Mouse (Mus musculus) neural tube, embryonic 15.5 days (tissue): ENCODE measurements around the gene Zkscan1. TPM values are rescaled to one million over a fixed set of nuclear protein-coding genes. Genes with fewer than 3 reads are reported as not detected.
A peak's percentile ranks its signal among the peaks of the same experiment; 100 is the strongest.

ENCODE experiments used
- ATAC-seq: fragments of 200-750 bp; cut with Nextera tagmentation; 2 replicates; pipeline ENCODE4 v1.8.0; 2017; ENCODE audit warnings: mild to moderate bottlenecking, moderate TSS enrichment, moderate library complexity; ENCODE audit not compliant: low FRiP score
- H3K27ac ChIP-seq: fragments of 300-500 bp; sonication (generic); replicated peaks from 2 replicates; pipeline ENCODE4 v1.5.1; 2015; ENCODE audit warnings: mild to moderate bottlenecking, inconsistent platforms
- H3K27me3 ChIP-seq: fragments of 300-500 bp; sonication (generic); replicated peaks from 2 replicates; pipeline ENCODE4 v1.6.1; 2015; ENCODE audit warnings: inconsistent platforms
- H3K36me3 ChIP-seq: fragments of 300-500 bp; sonication (generic); 2 replicates; pipeline ENCODE4 v1.6.1; 2015; ENCODE audit warnings: inconsistent platforms
- H3K4me1 ChIP-seq: fragments of 300-500 bp; sonication (generic); 2 replicates; pipeline ENCODE4 v1.6.1; 2015; ENCODE audit warnings: inconsistent platforms
- H3K4me2 ChIP-seq: fragments of 300-500 bp; sonication (generic); 2 replicates; pipeline ENCODE4 v1.6.1; 2015; ENCODE audit warnings: inconsistent platforms, mild to moderate bottlenecking, moderate library complexity
- H3K4me3 ChIP-seq: fragments of 300-500 bp; sonication (generic); replicated peaks from 2 replicates; pipeline ENCODE4 v1.5.1; 2015; ENCODE audit warnings: mild to moderate bottlenecking, inconsistent platforms
- H3K9ac ChIP-seq: fragments of 300-500 bp; sonication (generic); replicated peaks from 2 replicates; pipeline ENCODE4 v1.6.1; 2015; ENCODE audit warnings: mild to moderate bottlenecking, inconsistent platforms
- H3K9me3 ChIP-seq: fragments of 300-500 bp; sonication (generic); replicated peaks from 2 replicates; pipeline ENCODE4 v1.6.1; 2016; ENCODE audit warnings: inconsistent platforms
- WGBS: fragments of 180-500 bp; shearing (Covaris S2); methylation state at CpG from one replicate; pipeline ENCODE4 v1.1.7; 2015; ENCODE audit warnings: mixed read lengths; 5-methylcytosine and 5-hydroxymethylcytosine counted together
- polyA plus RNA-seq: library from polyadenylated mRNA; unstranded; fragments of >200 nt; fragmentation: Nextera tagmentation; extraction: Ambion mirVana; gene quantifications from 2 replicates; pipeline ENCODE4 v1.2.1, GENCODE M21; 2015

The Zkscan1 gene
- polyA plus RNA-seq, 1 experiment from 2014 or later: 18.2 TPM

DNA sequence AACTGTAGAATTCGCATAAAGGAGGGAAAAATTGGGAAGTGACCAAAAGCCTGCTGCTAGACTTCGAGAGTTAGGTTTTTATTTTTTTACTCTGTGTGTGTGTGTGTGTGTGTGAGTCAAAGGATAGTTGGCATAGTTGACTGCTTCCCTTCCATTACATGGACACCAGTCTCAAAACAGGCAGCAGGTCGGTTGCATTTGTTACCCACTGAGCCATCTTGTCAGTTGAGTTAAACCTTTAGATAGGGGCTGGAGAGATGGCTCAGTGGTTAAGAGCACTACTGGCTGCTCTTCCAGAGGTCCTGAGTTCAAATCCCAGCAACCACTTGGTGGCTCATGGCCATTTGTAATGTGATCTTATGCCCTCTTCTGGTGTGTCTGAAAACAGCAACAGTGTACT, 33.2 kb downstream of the Zkscan1 start:
- no peaks in the 10 kb centered on the region for H3K9me3 ChIP-seq
- H3K9ac ChIP-seq: peak overlapping the region; percentile 83
- ATAC-seq: no peak
- peaks cover 23% of the 10 kb centered on the region for H3K4me1 ChIP-seq
- H3K4me2 ChIP-seq: peak overlapping the region; percentile 76
- peak overlapping the region; percentile 97 for H3K27ac ChIP-seq
- 78% methylated on average over 3 of the region's 3 CpGs for WGBS
- H3K27me3 ChIP-seq: no peaks in the 10 kb centered on the region
- peaks cover 20% of the 10 kb centered on the region for H3K36me3 ChIP-seq
- H3K4me3 ChIP-seq: peak overlapping the region; percentile 72

DNA sequence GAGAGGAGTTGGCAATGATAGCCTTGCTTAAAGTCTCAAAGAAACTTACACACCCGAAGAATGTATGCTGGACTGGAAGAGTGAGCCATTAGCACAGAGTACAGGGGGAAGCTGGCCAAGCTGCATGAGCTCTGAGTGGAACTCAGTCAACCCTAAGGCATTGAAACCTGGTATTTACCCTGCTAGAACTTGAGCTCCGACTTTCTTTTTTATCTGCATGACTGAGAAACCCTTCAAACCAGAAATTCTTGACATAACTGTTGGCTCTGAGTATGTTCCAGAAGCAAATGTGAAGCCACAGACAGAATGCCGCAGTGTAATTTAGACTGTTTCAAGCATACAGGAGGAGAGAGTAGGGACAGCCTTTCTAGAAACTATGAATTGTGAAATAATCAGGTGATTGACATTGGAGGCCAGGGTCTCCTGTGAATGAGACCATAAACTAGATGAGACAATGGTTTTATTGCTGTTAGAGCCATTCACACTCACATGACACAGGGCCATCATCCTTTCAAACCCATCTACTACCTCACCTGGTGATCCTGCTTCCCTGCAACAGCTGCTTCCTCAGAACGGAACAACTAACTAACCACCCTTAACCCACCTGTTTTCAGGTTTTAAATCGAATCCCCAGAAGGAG, 47.7 kb downstream of the Zkscan1 start:
- H3K9ac ChIP-seq: no peak overlapping the region
- H3K4me2 ChIP-seq: no peak overlapping the region
- H3K4me3 ChIP-seq: no peak overlapping the region
- no peak overlapping the region for H3K27ac ChIP-seq
- WGBS: 63% methylated on average over 5 of the region's 5 CpGs
- H3K9me3 ChIP-seq: no peaks in the 10 kb centered on the region
- H3K27me3 ChIP-seq: no peaks in the 10 kb centered on the region
- H3K4me1 ChIP-seq: no peaks in the 10 kb centered on the region
- ATAC-seq: no peak
- peaks cover 78% of the 10 kb centered on the region for H3K36me3 ChIP-seq

- Histone ChIP-seq H3K9me3 (no peaks in the 10 kb centered on the region), H3K9ac (no peak overlapping the region), H3K27me3 (no peaks in the 10 kb centered on the region), H3K4me1 (no peaks in the 10 kb centered on the region), H3K36me3 (peaks cover 47% of the 10 kb centered on the region), H3K27ac (no peak overlapping the region), H3K4me3 (no peak overlapping the region), H3K4me2 (no peak overlapping the region)
- 88% methylated on average over 4 of the region's 4 CpGs for WGBS
- no peak for ATAC-seq
Measured at GRCm38 (mm10) chr5:138137257-138137656, 52.4 kb downstream of the Zkscan1 start.

GRCm38 (mm10) chr5:138137935-138138549, 53.2 kb downstream of the Zkscan1 start:
- H3K9me3 ChIP-seq: no peaks in the 10 kb centered on the region
- H3K4me2 ChIP-seq: no peak overlapping the region
- H3K9ac ChIP-seq: no peak overlapping the region
- H3K4me3 ChIP-seq: no peak overlapping the region
- peaks cover 43% of the 10 kb centered on the region for H3K36me3 ChIP-seq
- H3K27me3 ChIP-seq: no peaks in the 10 kb centered on the region
- H3K4me1 ChIP-seq: no peaks in the 10 kb centered on the region
- WGBS: 62% methylated on average over 8 of the region's 8 CpGs
- ATAC-seq: peak; percentile 57; the same call in 1 of the 2 replicates
- H3K27ac ChIP-seq: no peak overlapping the region

DNA sequence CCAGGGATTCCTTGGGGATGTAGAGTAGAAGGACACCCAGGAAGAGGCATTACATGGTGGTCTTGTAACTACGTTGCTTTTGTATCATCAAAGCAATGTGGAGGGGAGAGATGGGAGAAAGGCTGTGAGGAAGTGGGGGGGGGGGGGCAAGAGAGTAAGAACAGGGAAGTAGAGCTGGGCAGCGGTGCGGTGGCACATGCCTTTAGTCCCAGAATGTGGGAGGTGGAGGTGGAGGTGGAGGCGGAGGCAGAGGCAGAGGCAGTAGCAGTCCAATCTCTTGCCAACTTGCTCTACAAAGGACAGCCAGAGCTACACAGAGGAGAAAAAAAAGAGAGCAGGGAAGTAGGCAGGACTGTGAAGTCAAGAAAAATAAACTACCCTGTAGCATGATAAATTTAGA, 53.7 kb downstream of the Zkscan1 start:
- no peaks in the 10 kb centered on the region for H3K27me3 ChIP-seq
- H3K4me3 ChIP-seq: no peak overlapping the region
- 70% methylated on average over 4 of the region's 4 CpGs for WGBS
- H3K4me2 ChIP-seq: no peak overlapping the region
- peaks cover 42% of the 10 kb centered on the region for H3K36me3 ChIP-seq
- no peaks in the 10 kb centered on the region for H3K4me1 ChIP-seq
- H3K27ac ChIP-seq: no peak overlapping the region
- no peak overlapping the region for H3K9ac ChIP-seq
- ATAC-seq: no peak
- H3K9me3 ChIP-seq: no peaks in the 10 kb centered on the region

- peak overlapping the region; percentile 81 for H3K4me3 ChIP-seq
- 83% methylated on average over 3 of the region's 3 CpGs for whole genome bisulfite sequencing
- H3K4me1 ChIP-seq: peaks cover 13% of the 10 kb centered on the region
- H3K27me3 ChIP-seq: no peaks in the 10 kb centered on the region
- H3K36me3 ChIP-seq: peaks cover 25% of the 10 kb centered on the region
- no peak for ATAC-seq
- H3K4me2 ChIP-seq: peak overlapping the region; percentile 76
- H3K9me3 ChIP-seq: no peaks in the 10 kb centered on the region
- H3K9ac ChIP-seq: peak overlapping the region; percentile 99
- H3K27ac ChIP-seq: 0 out of 2 replicates have a peak overlapping the region, but pooled peaks have one; percentile 93
Measured at GRCm38 (mm10) chr5:138154390-138154789, 69.5 kb downstream of the Zkscan1 start.

- under 1% methylated on average over 31 of the region's 31 CpGs for WGBS
- peaks cover 17% of the 10 kb centered on the region for H3K4me1 ChIP-seq
- no peaks in the 10 kb centered on the region for H3K27me3 ChIP-seq
- H3K27ac ChIP-seq: peak within 1 kb of the TSS; percentile 93
- peak within 1 kb of the TSS; percentile 99 for H3K9ac ChIP-seq
- peaks cover 21% of the 10 kb centered on the region for H3K36me3 ChIP-seq
- peak within 1 kb of the TSS; percentile 76 for H3K4me2 ChIP-seq
- ATAC-seq: peak; percentile 95
- H3K9me3 ChIP-seq: no peaks in the 10 kb centered on the region
- peak within 1 kb of the TSS; percentile 81 for H3K4me3 ChIP-seq
Measured at GRCm38 (mm10) chr5:138155443-138155976, 70.6 kb downstream of the Zkscan1 start, which contains the start of gene Zfp113. Gene Zfp113 (minus strand): TSS chr5:138155744.

Other genes starting within 250 kb of the Zkscan1 start
- 0.31 and 0.65 TPM in 2 replicates for gene Pilra, start 248.8 kb upstream of the Zkscan1 start, polyA plus RNA-seq
- gene Pilrb1, start 227.0 kb upstream of the Zkscan1 start, polyA plus RNA-seq: 0.41 TPM in 1 of 2 replicates, not detected in the other
- not detected in 2 replicates for gene Pilrb2, start 213.3 kb upstream of the Zkscan1 start, polyA plus RNA-seq
- gene Cyp3a13, start 163.5 kb upstream of the Zkscan1 start, polyA plus RNA-seq: 1.7 TPM in 1 of 2 replicates, not detected in the other
- 1.6 and 1.7 TPM in 2 replicates for gene Gjc3, start 122.0 kb upstream of the Zkscan1 start, polyA plus RNA-seq
- not detected in 2 replicates for gene Azgp1, start 103.6 kb upstream of the Zkscan1 start, polyA plus RNA-seq
- gene Smok3a, start 63.8 kb upstream of the Zkscan1 start, polyA plus RNA-seq: not detected in 2 replicates
- not detected in 2 replicates for gene Smok3b, start 63.7 kb upstream of the Zkscan1 start, polyA plus RNA-seq
- not detected in 2 replicates for gene Smok3c, start 31.9 kb upstream of the Zkscan1 start, polyA plus RNA-seq
- 75.3 and 80.5 TPM in 2 replicates for gene Zscan21, start 31.8 kb downstream of the Zkscan1 start, polyA plus RNA-seq
- 22.0 and 24.9 TPM in 2 replicates for gene Zfp113, start 70.7 kb downstream of the Zkscan1 start, polyA plus RNA-seq
- gene Cops6, start 76.0 kb downstream of the Zkscan1 start, polyA plus RNA-seq: 325 and 328 TPM in 2 replicates
- 22.8 and 23.0 TPM in 2 replicates for gene Ap4m1, start 86.9 kb downstream of the Zkscan1 start, polyA plus RNA-seq
- 62.9 and 99.9 TPM in 2 replicates for gene Mcm7, start 87.3 kb downstream of the Zkscan1 start, polyA plus RNA-seq
- 62.5 and 70.0 TPM in 2 replicates for gene Taf6, start 102.4 kb downstream of the Zkscan1 start, polyA plus RNA-seq
- 26.2 and 31.7 TPM in 2 replicates for gene Cnpy4, start 102.4 kb downstream of the Zkscan1 start, polyA plus RNA-seq
- gene Mblac1, start 109.2 kb downstream of the Zkscan1 start, polyA plus RNA-seq: 13.4 and 14.8 TPM in 2 replicates
- gene Nxpe5, start 140.8 kb downstream of the Zkscan1 start, polyA plus RNA-seq: not detected in 2 replicates
- gene Lamtor4, start 170.4 kb downstream of the Zkscan1 start, polyA plus RNA-seq: 113 and 121 TPM in 2 replicates
- 16.9 and 19.2 TPM in 2 replicates for gene BC037034, start 178.9 kb downstream of the Zkscan1 start, polyA plus RNA-seq
- 3.2 and 3.6 TPM in 2 replicates for gene Gal3st4, start 187.8 kb downstream of the Zkscan1 start, polyA plus RNA-seq
- 0.04 and 0.27 TPM in 2 replicates for gene Gm43720, start 194.9 kb downstream of the Zkscan1 start, polyA plus RNA-seq
- 101 and 134 TPM in 2 replicates for gene Gpc2, start 194.9 kb downstream of the Zkscan1 start, polyA plus RNA-seq
- gene Stag3, start 195.2 kb downstream of the Zkscan1 start, polyA plus RNA-seq: 10.1 and 12.5 TPM in 2 replicates